Mouse (Mus musculus) embryonic facial prominence, embryonic 12.5 days (tissue): ENCODE measurements at regions not wholly inside any gene's neighbourhood (a gene's known extent, or its start where the extent isn't known, plus 50 kb on each side); places are given as distances from the start of the nearest gene placed in this dataset.

Source experiments
- ATAC-seq: fragments of 200-750 bp; cut with Nextera tagmentation; 2 replicates; pipeline ENCODE4 v1.8.0; 2017; ENCODE audit not compliant: insufficient number of reproducible peaks, insufficient read depth, low FRiP score, low TSS enrichment
- H3K27ac ChIP-seq: fragments of 300-500 bp; sonication (generic); 2 replicates; pipeline ENCODE4 v1.5.1; 2016; ENCODE audit warnings: mild to moderate bottlenecking
- H3K27me3 ChIP-seq: fragments of 300-500 bp; sonication (generic); 2 replicates; pipeline ENCODE4 v1.6.1; 2016; ENCODE audit warnings: mild to moderate bottlenecking, moderate library complexity
- H3K36me3 ChIP-seq: fragments of 300-500 bp; sonication (generic); 2 replicates; pipeline ENCODE4 v1.6.1; 2016; ENCODE audit warnings: mild to moderate bottlenecking
- H3K4me1 ChIP-seq: fragments of 300-500 bp; sonication (generic); 2 replicates; pipeline ENCODE4 v1.6.1; 2016
- H3K4me2 ChIP-seq: fragments of 300-500 bp; sonication (generic); replicated peaks from 2 replicates; pipeline ENCODE4 v1.6.1; 2016; ENCODE audit warnings: mild to moderate bottlenecking, moderate library complexity
- H3K4me3 ChIP-seq: fragments of 300-500 bp; sonication (generic); 2 replicates; pipeline ENCODE4 v1.5.1; 2016; ENCODE audit warnings: mild to moderate bottlenecking
- H3K9ac ChIP-seq: fragments of 300-500 bp; sonication (generic); 2 replicates; pipeline ENCODE4 v1.6.1; 2016; ENCODE audit warnings: mild to moderate bottlenecking, moderate library complexity
- H3K9me3 ChIP-seq: fragments of 300-500 bp; sonication (generic); 2 replicates; pipeline ENCODE4 v1.6.1; 2016; ENCODE audit warnings: mild to moderate bottlenecking, moderate library complexity
- WGBS: fragments of 180-500 bp; shearing (Covaris S2); methylation state at CpG from one replicate; pipeline ENCODE4 v1.1.7; 2016; 5-methylcytosine and 5-hydroxymethylcytosine counted together

GRCm38 (mm10) chr17:94165305-94165860, 584.4 kb downstream of the Mettl4 start:
- no peak overlapping the region for H3K27ac ChIP-seq
- no peak overlapping the region for H3K4me3 ChIP-seq
- WGBS = 63% methylated on average over 2 of the region's 2 CpGs
- H3K36me3 ChIP-seq = no peaks in the 10 kb centered on the region
- no peaks in the 10 kb centered on the region for H3K4me1 ChIP-seq
- no peaks in the 10 kb centered on the region for H3K9me3 ChIP-seq
- no peak overlapping the region for H3K4me2 ChIP-seq
- H3K27me3 ChIP-seq = no peaks in the 10 kb centered on the region
- H3K9ac ChIP-seq = no peak overlapping the region
- ATAC-seq = no peak

GRCm38 (mm10) chr17:94144298-94144697, 605.5 kb downstream of the Mettl4 start:
- Histone ChIP-seq H3K27me3 (no peaks in the 10 kb centered on the region), H3K27ac (no peak overlapping the region), H3K4me3 (no peak overlapping the region), H3K9me3 (no peaks in the 10 kb centered on the region), H3K9ac (no peak overlapping the region), H3K36me3 (no peaks in the 10 kb centered on the region), H3K4me2 (no peak overlapping the region), H3K4me1 (no peaks in the 10 kb centered on the region)
- ATAC-seq = no peak

GRCm38 (mm10) chr17:94133201-94133600, 616.6 kb downstream of the Mettl4 start:
- H3K4me3 ChIP-seq = no peak overlapping the region
- no peak for ATAC-seq
- no peak overlapping the region for H3K27ac ChIP-seq
- H3K9me3 ChIP-seq = no peaks in the 10 kb centered on the region
- no peak overlapping the region for H3K9ac ChIP-seq
- no peaks in the 10 kb centered on the region for H3K36me3 ChIP-seq
- no peak overlapping the region for H3K4me2 ChIP-seq
- no peaks in the 10 kb centered on the region for H3K27me3 ChIP-seq
- no peaks in the 10 kb centered on the region for H3K4me1 ChIP-seq

DNA sequence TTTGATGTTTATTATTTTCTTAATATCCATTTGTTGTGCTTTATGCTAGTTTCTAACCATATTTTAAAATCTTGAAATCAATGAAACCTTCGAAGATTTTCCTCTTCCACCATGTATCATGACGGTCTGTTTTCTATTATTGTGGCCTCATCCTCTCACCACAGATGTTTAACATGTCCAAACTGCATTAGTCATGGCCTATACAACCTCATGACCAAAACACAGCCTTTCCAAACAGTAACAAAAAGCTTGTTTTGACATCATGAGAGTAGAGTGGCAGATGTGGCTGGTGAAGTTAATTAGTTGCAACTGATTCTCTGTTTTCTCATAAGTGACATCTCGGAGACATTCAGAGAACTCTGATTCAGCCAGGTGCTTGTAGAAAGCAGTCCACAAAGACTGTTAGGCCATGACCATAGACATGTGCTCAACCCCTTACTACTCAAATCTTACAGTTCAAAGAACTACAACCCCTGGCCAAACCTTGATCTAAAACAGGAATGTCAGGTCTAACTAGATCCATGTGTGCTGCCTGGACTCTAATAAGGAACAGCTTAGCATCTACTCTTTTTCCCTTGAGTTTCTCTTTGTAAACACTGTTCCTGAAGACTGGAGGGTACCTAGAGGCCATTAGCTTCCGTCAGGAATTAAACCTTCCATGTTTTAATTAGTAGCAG, 655.7 kb downstream of the Mettl4 start:
- no peak overlapping the region for H3K9ac ChIP-seq
- no peak overlapping the region for H3K4me2 ChIP-seq
- no peaks in the 10 kb centered on the region for H3K9me3 ChIP-seq
- H3K36me3 ChIP-seq = no peaks in the 10 kb centered on the region
- WGBS = 24% methylated on average over 4 of the region's 4 CpGs
- no peak overlapping the region for H3K27ac ChIP-seq
- ATAC-seq = peak; percentile 80; the same call in 1 of the 2 replicates
- peaks cover 3% of the 10 kb centered on the region; the same call in 1 of the 2 replicates for H3K4me1 ChIP-seq
- no peak overlapping the region for H3K4me3 ChIP-seq
- H3K27me3 ChIP-seq = no peaks in the 10 kb centered on the region

- Histone ChIP-seq H3K9ac (no peak overlapping the region), H3K4me3 (no peak overlapping the region), H3K27me3 (no peaks in the 10 kb centered on the region), H3K9me3 (no peaks in the 10 kb centered on the region), H3K4me1 (no peaks in the 10 kb centered on the region), H3K36me3 (no peaks in the 10 kb centered on the region), H3K27ac (no peak overlapping the region), H3K4me2 (no peak overlapping the region)
- WGBS = 74% methylated on average over 3 of the region's 3 CpGs
- ATAC-seq = no peak
Measured at GRCm38 (mm10) chr17:94054436-94055060, 695.3 kb downstream of the Mettl4 start.

DNA sequence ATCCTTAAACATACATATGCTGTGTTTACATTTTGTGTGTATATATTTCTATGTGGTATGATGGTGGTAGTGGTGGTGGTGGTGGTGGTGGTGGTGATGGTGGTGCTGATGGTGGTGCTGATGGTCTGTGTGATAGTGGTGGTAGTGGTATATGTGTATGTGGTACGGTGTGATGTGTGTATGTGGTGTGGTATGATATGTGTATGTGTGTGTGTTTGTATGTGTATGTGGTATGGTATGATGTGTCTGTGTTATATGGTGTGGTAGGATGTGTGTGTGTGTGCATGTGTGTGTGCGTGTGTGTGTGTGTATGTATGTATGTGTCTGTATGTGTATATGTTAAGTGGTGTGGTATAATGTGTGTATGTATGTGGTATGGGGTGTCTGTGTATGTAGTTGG, 701.3 kb downstream of the Mettl4 start:
- H3K27me3 ChIP-seq = no peaks in the 10 kb centered on the region
- H3K9ac ChIP-seq = no peak overlapping the region
- no peaks in the 10 kb centered on the region for H3K4me1 ChIP-seq
- ATAC-seq = no peak
- no peaks in the 10 kb centered on the region for H3K36me3 ChIP-seq
- no peak overlapping the region for H3K4me3 ChIP-seq
- H3K27ac ChIP-seq = no peak overlapping the region
- H3K9me3 ChIP-seq = no peaks in the 10 kb centered on the region
- 96% methylated on average over 2 of the region's 2 CpGs for WGBS
- H3K4me2 ChIP-seq = no peak overlapping the region

DNA sequence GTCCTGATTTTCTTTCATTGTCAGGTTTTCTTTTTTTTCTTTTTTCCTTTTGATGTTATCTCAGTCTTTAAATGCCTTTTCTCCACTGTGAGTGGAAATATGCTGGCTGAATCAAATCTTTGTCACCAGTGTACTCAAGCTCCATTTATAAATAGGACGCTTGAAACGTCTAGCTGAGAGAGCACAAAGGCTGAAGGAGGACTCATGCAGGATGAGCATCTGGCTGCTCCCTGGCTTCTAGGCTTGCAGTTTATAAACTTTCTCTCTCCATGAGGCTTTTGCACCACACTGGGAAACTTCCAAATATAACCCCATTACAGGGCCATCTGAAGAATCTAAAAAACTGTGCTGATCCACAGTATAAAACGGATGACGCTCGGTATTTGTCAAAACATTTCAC, 711.6 kb downstream of the Mettl4 start:
- Histone ChIP-seq H3K9ac (no peak overlapping the region), H3K27ac (no peak overlapping the region), H3K4me1 (no peaks in the 10 kb centered on the region), H3K9me3 (no peaks in the 10 kb centered on the region), H3K27me3 (no peaks in the 10 kb centered on the region), H3K36me3 (no peaks in the 10 kb centered on the region), H3K4me3 (no peak overlapping the region), H3K4me2 (no peak overlapping the region)
- WGBS = 75% methylated on average over 5 of the region's 5 CpGs
- ATAC-seq = no peak

- H3K4me2 ChIP-seq = no peak overlapping the region
- no peak overlapping the region for H3K4me3 ChIP-seq
- no peaks in the 10 kb centered on the region for H3K27me3 ChIP-seq
- H3K27ac ChIP-seq = no peak overlapping the region
- no peaks in the 10 kb centered on the region for H3K9me3 ChIP-seq
- no peaks in the 10 kb centered on the region for H3K4me1 ChIP-seq
- H3K36me3 ChIP-seq = no peaks in the 10 kb centered on the region
- no peak for ATAC-seq
- H3K9ac ChIP-seq = no peak overlapping the region
- WGBS = 90% methylated on average over 2 of the region's 2 CpGs
Measured at GRCm38 (mm10) chr17:94012386-94012785, 737.4 kb downstream of the Mettl4 start.

- no peak for ATAC-seq
- no peak overlapping the region for H3K9ac ChIP-seq
- H3K4me1 ChIP-seq = no peaks in the 10 kb centered on the region
- no peaks in the 10 kb centered on the region for H3K36me3 ChIP-seq
- WGBS = 74% methylated on average over 4 of the region's 4 CpGs
- no peak overlapping the region for H3K4me2 ChIP-seq
- H3K4me3 ChIP-seq = no peak overlapping the region
- H3K27me3 ChIP-seq = no peaks in the 10 kb centered on the region
- H3K9me3 ChIP-seq = no peaks in the 10 kb centered on the region
- H3K27ac ChIP-seq = no peak overlapping the region
Measured at GRCm38 (mm10) chr17:94002095-94002494, 747.7 kb downstream of the Mettl4 start.

- no peak overlapping the region for H3K9ac ChIP-seq
- H3K27me3 ChIP-seq = no peaks in the 10 kb centered on the region
- no peak for ATAC-seq
- H3K36me3 ChIP-seq = no peaks in the 10 kb centered on the region
- no peak overlapping the region for H3K4me2 ChIP-seq
- H3K4me1 ChIP-seq = no peaks in the 10 kb centered on the region
- no peaks in the 10 kb centered on the region for H3K9me3 ChIP-seq
- H3K4me3 ChIP-seq = no peak overlapping the region
- no peak overlapping the region for H3K27ac ChIP-seq
Measured at GRCm38 (mm10) chr17:94001515-94001914, 748.3 kb downstream of the Mettl4 start.

DNA sequence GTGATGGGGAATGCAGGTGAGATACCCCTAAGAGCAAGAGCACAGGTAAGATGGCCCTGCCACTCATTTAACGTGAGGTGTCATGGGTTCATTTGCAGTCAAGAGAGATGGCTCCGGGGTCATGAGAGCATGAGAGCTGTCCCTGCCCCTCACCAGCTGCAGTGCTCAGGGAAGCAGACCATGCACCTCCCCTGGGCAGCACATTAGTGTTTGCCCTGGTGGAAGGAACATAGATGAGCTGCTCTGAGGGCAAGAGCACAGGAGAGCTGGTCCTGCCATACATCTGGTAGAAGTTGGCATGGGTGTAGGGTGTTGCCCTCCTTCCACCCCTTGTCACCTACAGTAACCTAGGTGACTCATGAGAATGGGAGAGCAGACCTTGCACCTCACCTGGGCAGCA, 762.9 kb downstream of the Mettl4 start:
- H3K27me3 ChIP-seq = no peaks in the 10 kb centered on the region
- no peak for ATAC-seq
- H3K9ac ChIP-seq = no peak overlapping the region
- H3K4me2 ChIP-seq = no peak overlapping the region
- no peak overlapping the region for H3K27ac ChIP-seq
- H3K36me3 ChIP-seq = no peaks in the 10 kb centered on the region
- 78% methylated on average over 2 of the region's 2 CpGs for WGBS
- H3K9me3 ChIP-seq = no peaks in the 10 kb centered on the region
- no peaks in the 10 kb centered on the region for H3K4me1 ChIP-seq
- no peak overlapping the region for H3K4me3 ChIP-seq
